9 mouse cellular contexts compared by ENCODE assay signal in the genomic region with DNA sequence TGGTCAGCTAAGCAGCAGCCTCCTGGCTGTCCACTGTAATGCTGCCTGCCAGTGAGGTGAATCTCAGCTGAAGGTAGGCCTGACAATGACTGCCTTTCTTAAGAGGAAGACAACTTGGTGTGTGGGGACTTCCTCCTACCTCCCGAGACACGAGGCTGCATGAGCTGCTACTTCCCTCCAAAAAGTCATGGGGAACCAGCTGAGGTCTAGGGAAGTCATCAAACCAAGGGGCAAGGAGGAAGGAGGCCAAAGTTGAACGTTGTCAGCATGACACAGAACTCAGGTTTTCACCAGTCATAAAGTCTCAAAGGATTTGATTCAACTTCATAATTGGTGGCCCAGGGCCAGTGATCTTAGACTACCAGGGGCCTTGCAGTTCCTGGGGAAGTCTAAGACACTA. TPM values are rescaled to one million over a fixed set of nuclear protein-coding genes. Genes with fewer than 3 reads are reported as not detected.
DNase-seq lines count a peak whose midpoint lies in the region; ATAC-seq lines count a peak whose summit lies in the region.
"Had no signal": no experiment of that assay in that cellular context is flagged by ENCODE, and none has a peak within 500 bp of the region (broad histone marks: within the 10 kb centered on the region; RNA-seq: fewer than 3 reads in every experiment).

No protein-coding gene starts in this region.

- peak; percentile 82 for ATAC-seq in megakaryocyte progenitor cell, adult 5-6 weeks (replicated peaks; ENCODE audit: poor library complexity)
- ATAC-seq: forebrain, postnatal 0 days had no signal

- intact Hi-C loops in left cerebral cortex, postnatal 14 days (cut with DNase I) = no loop called here

- peak; percentile 32 for DNase-seq in layer of hippocampus, adult 11-12 months (ENCODE audit: low spot score)
- no peak for DNase-seq in layer of hippocampus, postnatal 25 days (ENCODE audit: extremely low spot score in 1 of 2, low spot score in 1 of 2)
- DNase-seq in B cell, adult 2 months = peak; percentile 35 to 47
- DNase-seq in MEL-GATA-1-ER (ENCODE audit: extremely low read depth, low read depth) = peak; percentile 33
- DNase-seq in left cerebral cortex, postnatal 14 days (ENCODE audit: low spot score in 2 of 2) = no peak
- no peak for DNase-seq in urinary bladder, postnatal 4 days (ENCODE audit: low spot score in 2 of 2)
- DNase-seq: forebrain, postnatal 0 days had no signal

RNA-seq across cellular contexts. Expression of a gene that starts 11.6 kb away (rescaled TPM):
- 10 to 100 TPM; 16.9 to 19.8 TPM for total RNA-seq in layer of hippocampus, postnatal 25 days (2021)
- 60.4 TPM in 2 replicates for total RNA-seq in megakaryocyte progenitor cell, adult 5-6 weeks (2015)
- total RNA-seq in megakaryocyte progenitor cell, adult 5-6 weeks (2017) = 30.9 and 32.4 TPM in 2 replicates
- 10 to 100 TPM; 15.7 to 18.6 TPM for total RNA-seq in left cerebral cortex, postnatal 14 days (2021)

RNA-seq across cellular contexts. Expression of a gene that starts 34.8 kb away (rescaled TPM):
- 1 to 10 TPM; 4.5 to 4.6 TPM for total RNA-seq in layer of hippocampus, postnatal 25 days (2021)
- total RNA-seq in megakaryocyte progenitor cell, adult 5-6 weeks (2015) = 7.7 and 8.0 TPM in 2 replicates
- 19.0 and 19.2 TPM in 2 replicates for total RNA-seq in megakaryocyte progenitor cell, adult 5-6 weeks (2017)
- 1 to 10 TPM; 7.7 TPM for total RNA-seq in left cerebral cortex, postnatal 14 days (2021)

RNA-seq across cellular contexts. Expression of a gene that starts 40.7 kb away (rescaled TPM):
- under 1 TPM in 1 of 2 experiments, not detected in 1; 0.32 TPM for total RNA-seq in layer of hippocampus, postnatal 25 days (2021)
- 0.29 TPM in 1 of 2 replicates, not detected in the other for total RNA-seq in megakaryocyte progenitor cell, adult 5-6 weeks (2015)
- total RNA-seq in megakaryocyte progenitor cell, adult 5-6 weeks (2017) = not detected in 2 replicates
- total RNA-seq in left cerebral cortex, postnatal 14 days (2021) = under 1 TPM; 0.59 to 0.89 TPM
- total RNA-seq: megakaryocyte-erythroid progenitor cell, adult 5-6 weeks had no signal

Comparison
In these comparisons a context has a peak if more than half of its experiments do, and no peak if none do; other contexts are left out.
1. DNase-seq: peak in layer of hippocampus, adult 11-12 months (single experiment), B cell, adult 2 months (2 of 2) and MEL-GATA-1-ER (single experiment); none in layer of hippocampus, postnatal 25 days (0 of 2), left cerebral cortex, postnatal 14 days (0 of 2) and urinary bladder, postnatal 4 days (0 of 2).